Mouse (Mus musculus): ENCODE data around the gene Panx1.

The Panx1 gene

GRCm38 (mm10) chr9:15023049-15023448, 22.2 kb downstream of the Panx1 start:
- no peak for DNase-seq (ENCODE audit: low spot score)

DNA sequence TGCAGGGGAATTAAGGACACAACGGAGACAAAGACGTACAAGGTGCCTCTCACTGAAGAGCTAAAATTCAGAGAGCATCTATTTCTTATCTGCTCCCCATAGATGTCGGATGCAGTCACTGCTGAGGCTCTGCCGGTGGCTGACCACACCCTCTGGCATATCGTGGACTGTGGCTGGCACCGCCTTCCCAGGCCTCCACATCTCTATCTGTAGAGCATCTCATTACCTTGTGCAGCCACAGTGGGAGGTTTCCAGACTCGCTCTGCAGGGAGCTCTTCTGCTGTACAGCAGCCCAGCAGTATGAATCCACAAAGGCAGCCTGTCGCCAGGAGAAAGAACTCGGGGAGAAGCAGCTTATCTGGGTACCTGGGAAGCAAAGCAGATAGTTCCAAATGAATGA, 24.1 kb downstream of the Panx1 start:
- no peak for DNase-seq (ENCODE audit: low spot score)

- DNase-seq (ENCODE audit: low spot score): no peak
These were observed 24.7 kb downstream of the Panx1 start for GRCm38 (mm10) chr9:15020561-15021080.

GRCm38 (mm10) chr9:15018756-15019131, 26.5 kb downstream of the Panx1 start:
- no peak for DNase-seq (ENCODE audit: low spot score)

DNA sequence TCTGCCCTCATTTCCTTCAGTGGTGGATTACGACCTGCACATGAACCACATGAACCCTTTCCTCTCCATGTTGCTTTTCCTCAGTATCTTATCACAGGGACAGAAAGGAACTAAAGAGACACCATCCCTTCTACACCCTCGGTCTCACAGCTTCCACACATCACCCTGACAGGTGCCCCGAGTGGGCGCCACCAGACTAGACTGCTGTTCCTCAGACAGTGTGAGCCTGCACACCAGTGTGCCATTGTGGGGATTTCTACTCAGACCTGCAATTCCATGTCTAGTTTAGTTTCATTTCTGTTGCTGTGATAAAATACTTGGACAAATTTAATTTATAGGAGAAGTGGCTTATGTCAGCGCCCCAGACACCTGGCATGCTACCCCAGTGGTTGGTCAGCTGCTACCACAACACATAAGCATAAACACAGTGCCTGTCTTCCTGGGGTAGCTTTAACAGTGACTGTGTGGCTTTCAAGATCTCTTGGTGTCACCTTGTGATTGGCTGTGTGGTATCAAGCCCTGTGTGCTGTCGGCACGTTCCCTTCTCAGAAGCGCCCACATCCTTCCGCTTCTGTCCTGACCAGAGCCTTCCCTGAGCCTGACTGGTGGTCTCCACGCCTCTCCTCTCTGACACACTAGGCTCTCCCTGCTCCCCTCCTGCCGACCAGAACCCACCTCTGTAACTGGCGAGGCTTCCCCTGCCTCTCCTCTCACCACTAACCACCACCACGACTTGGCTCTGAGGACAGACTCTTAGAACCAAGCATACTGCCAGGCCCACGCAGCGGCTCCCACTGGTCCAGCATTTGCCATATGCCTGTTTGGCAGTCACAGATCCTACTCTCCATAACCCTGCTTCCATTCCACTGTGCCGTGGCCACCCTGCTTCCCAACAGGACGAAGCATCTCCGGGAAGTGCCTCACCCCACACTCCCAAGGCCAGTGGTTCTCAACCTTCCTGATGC, 27.2 kb downstream of the Panx1 start:
- DNase-seq (ENCODE audit: low spot score): no peak

DNA sequence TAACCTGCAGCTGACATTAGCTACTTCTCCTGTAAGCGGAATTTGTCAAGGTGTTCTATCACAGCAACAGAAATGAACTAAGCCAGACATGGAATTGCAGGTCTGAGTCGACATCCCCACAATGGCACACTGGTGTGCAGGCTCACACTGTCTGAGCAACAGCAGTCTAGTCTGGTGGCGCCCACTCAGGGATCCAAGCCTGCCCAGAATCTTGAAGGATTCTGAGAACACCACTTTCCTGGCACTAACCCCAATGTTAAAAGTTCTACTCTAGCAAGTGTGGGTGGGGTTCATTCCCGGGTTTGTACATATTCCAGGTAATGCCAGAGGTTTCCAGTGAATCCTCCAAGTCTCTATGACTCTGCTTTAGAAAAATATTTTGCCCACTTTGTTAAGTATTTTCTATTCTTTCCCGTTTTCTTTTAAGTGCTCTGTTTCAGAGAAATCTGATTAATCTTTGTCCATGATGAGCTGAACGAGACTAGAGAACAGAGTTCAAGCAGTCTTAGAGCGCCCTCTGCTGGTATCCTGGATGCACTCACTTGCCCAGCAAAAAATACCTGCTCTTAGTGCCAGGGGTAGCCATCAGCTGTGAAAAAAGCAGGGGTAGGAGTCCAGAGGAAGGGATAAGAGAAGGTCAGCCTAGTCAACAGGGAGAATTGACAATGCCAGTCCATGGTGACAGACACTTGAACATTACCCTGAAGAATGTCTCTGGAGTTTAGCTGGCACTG, 29.9 kb downstream of the Panx1 start:
- DNase-seq (ENCODE audit: low spot score): no peak

DNA sequence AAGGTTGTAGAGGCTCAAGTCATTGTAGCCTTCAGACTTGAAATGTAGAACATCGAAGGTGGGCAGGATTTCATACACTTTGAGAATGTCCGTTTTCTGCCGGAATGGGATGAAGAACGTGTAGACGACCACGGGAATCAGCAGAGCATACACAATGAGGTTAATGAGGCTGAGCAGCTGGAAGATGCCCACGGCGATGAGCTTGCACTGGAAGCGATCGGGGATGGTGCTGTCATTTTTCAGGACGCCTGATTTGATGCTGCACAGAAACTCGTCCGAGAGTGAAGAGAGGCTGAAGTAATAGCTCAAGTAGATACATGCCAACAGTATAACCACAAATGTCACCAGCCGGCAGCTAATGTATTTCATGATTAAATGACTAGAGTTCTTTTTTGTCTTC, 37.7 kb downstream of the Panx1 start:
- no peak for DNase-seq (ENCODE audit: low spot score)

DNA sequence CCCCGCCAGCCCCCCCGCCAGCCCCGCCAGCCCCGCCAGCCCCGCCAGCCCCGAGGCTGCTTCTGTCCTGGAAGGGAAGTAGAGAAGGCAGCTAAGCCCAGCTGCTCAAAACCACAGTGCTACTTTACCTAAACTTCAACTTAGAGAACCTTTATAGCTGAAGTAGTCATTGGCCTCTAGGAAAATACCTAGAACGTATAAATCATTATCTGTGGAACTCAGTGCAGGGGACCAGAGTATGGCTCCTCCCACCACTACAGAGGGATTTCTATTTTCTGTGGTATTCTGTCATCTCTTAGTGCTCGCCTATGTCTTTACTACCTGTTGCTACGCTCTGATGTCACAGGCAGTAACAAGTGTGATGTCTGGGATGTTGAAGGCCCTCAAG, 41.0 kb downstream of the Panx1 start:
- no peak for DNase-seq (ENCODE audit: low spot score)

GRCm38 (mm10) chr9:15003676-15004297, 41.5 kb downstream of the Panx1 start:
- DNase-seq (ENCODE audit: low spot score): no peak

- no peak for DNase-seq (ENCODE audit: low spot score)
These were observed 42.2 kb downstream of the Panx1 start for GRCm38 (mm10) chr9:15002995-15003613.

GRCm38 (mm10) chr9:14998790-14999189, 46.5 kb downstream of the Panx1 start:
- no peak for DNase-seq (ENCODE audit: low spot score)

- no peak for DNase-seq (ENCODE audit: low spot score)
These were observed 47.8 kb downstream of the Panx1 start for GRCm38 (mm10) chr9:14997271-14998055.

GRCm38 (mm10) chr9:14995525-14995924, 49.8 kb downstream of the Panx1 start:
- DNase-seq (ENCODE audit: low spot score): no peak

DNA sequence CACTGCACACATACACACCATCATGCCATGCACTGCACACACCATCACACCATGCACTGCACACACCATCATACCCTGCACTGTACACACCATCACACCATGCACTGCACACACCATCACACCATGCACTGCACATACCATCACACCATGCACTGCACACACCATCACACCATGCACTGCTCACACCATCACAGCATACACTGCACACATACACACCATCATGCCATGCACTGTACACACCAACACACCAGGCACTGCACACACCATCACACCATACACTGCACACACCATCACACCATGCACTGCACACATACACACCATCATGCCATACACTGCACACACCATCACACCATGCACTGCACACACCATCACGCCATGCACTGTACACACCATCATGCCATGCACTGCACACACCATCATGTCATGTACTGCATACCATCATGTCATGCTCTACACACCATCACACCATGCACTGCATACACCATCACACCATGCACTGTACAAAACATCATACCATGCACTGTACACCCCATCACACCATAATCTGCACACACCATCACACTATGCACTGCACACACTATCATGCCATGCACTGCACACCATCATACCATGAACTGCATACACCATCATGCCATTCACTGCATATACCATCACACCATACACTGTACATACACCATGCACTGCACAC, 56.5 kb downstream of the Panx1 start:
- DNase-seq (ENCODE audit: low spot score): no peak

GRCm38 (mm10) chr9:14983141-14983540, 62.1 kb downstream of the Panx1 start:
- no peak for DNase-seq (ENCODE audit: low spot score)

DNA sequence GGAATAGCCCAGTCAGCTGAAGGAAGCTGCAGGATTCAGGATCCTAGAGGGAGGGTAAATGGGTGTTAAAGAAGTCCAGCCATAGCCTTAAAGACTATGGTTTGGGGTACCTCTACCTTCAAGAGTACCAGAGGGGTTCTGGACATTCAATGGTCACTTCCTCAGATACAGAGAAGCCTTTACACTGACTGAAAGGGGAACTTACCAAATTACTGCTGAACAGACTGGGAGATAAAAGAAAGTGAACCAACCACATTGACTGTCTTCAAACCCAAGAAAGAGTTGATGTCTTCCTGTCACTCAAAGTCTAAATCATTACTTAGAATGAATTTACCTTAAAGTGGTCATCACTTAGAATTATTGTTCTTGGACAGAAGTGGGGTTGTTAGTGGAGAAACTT, 62.6 kb downstream of the Panx1 start:
- DNase-seq (ENCODE audit: low spot score): no peak

DNA sequence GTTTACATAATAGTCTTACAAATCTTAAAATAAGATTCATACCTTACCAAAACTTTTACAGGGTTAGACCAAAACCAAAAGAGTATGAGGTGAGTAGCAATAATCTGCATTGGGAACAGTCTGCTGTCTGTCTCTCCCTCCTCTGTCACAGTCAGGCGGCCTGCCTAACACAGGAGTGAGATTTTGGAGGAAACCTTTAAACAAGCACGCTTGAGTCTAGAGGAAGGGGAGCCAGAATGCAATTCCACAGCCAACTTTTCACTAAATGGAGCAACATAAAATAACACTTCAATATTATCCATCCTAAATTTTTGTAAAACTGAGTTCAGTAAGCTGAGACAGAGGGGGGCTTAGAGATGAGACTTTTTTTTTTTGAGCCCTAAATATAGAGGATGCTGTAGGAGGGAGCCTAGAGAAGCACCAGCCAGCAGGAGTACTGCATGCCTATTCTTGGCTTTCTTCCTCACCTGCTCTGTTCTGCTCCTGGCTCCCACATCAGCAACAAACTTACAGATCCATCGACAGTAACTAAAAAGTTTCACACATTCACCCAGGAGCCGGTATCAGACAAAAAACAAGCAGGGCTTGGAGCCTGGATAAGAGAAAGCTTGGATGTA, 63.6 kb downstream of the Panx1 start:
- DNase-seq (ENCODE audit: low spot score): no peak

- DNase-seq (ENCODE audit: low spot score): no peak
These were observed 70.7 kb downstream of the Panx1 start for GRCm38 (mm10) chr9:14974251-14975232.

DNA sequence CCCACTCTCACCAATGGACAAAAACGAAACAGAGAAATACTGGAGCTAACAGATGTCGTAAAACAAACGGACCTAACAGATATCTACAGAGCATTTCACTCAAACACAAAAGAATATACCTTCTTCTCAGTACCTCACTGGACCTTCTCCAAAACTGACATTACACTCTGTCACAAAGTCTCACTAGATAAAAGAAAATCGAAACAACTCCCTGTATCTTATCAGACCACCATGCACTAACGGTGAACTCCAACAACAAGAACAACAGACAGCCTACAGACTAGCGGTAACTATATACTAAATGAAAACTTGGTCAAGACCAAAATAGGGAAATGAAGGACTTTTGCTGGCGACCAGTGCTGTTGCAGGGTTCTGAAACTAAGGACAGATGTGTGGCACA, 71.5 kb downstream of the Panx1 start:
- DNase-seq (ENCODE audit: low spot score): no peak
